Mouse (Mus musculus) liver, adult 2 months (tissue): ENCODE results near the gene Lancl3.

Source experiments
- CTCF ChIP-seq: fragments of 200-500 bp; IDR thresholded peaks from 2 replicates; pipeline ENCODE4 v1.5.1; 2011; ENCODE audit warnings: low read depth, low read length, control low read depth
- POLR2A ChIP-seq: fragments of 200-500 bp; IDR thresholded peaks from 2 replicates; pipeline ENCODE4 v1.6.1; 2011; ENCODE audit warnings: low read length, control low read depth; ENCODE audit not compliant: insufficient read depth; ENCODE audit errors: extremely low read depth

- TF ChIP-seq CTCF: no peak
- no peak for TF ChIP-seq POLR2A
Measured at GRCm38 (mm10) chrX:9219570-9219969, 19.9 kb downstream of the Lancl3 start.
